Mouse (Mus musculus) C2C12 (cell line): ENCODE measurements around the gene Mrap2. TPM values are rescaled to one million over a fixed set of nuclear protein-coding genes. Genes with fewer than 3 reads are reported as not detected.

ENCODE experiments used
- H3K27me3 ChIP-seq: one replicate; pipeline ENCODE4 v1.6.1; 2011; ENCODE audit not compliant: control insufficient read depth, insufficient read depth, insufficient read length
- H3K36me3 ChIP-seq: one replicate; pipeline ENCODE4 v1.6.1; 2011; ENCODE audit not compliant: control insufficient read depth, insufficient read depth
- H3K4me3 ChIP-seq: one replicate; pipeline ENCODE4 v1.5.1; 2011; ENCODE audit warnings: mild to moderate bottlenecking, control low read depth; ENCODE audit not compliant: poor library complexity, insufficient read depth, severe bottlenecking
- H3K79me2 ChIP-seq: one replicate; pipeline ENCODE4 v1.6.1; 2011; ENCODE audit not compliant: control insufficient read depth, insufficient read depth
- H3K79me3 ChIP-seq: one replicate; pipeline ENCODE4 v1.6.1; 2011; ENCODE audit warnings: low read depth, control low read depth
- H3ac ChIP-seq: one replicate; pipeline ENCODE3; 2011; ENCODE audit warnings: low read depth; ENCODE audit not compliant: control insufficient read depth, insufficient read length
- CEBPB ChIP-seq: IDR thresholded peaks from one replicate; pipeline ENCODE4 v1.6.1; 2011; ENCODE audit warnings: low read depth, mild to moderate bottlenecking, control low read depth, moderate library complexity
- CTCF ChIP-seq: IDR thresholded peaks from one replicate; pipeline ENCODE4 v1.5.1; 2011; ENCODE audit not compliant: control insufficient read depth, insufficient read depth, insufficient read length
- FOSL1 ChIP-seq: IDR thresholded peaks from one replicate; pipeline ENCODE4 v1.8.0; 2011; ENCODE audit warnings: mild to moderate bottlenecking, low read length; ENCODE audit not compliant: poor library complexity, insufficient read depth, severe bottlenecking
- MAX ChIP-seq: IDR thresholded peaks from one replicate; pipeline ENCODE4 v1.6.1; 2011; ENCODE audit warnings: mild to moderate bottlenecking, control low read depth
- MYOD1 ChIP-seq: IDR thresholded peaks from one replicate; pipeline ENCODE4 v1.6.1; 2011; ENCODE audit warnings: low read depth; ENCODE audit not compliant: control insufficient read depth, insufficient read length
- MYOG ChIP-seq: IDR thresholded peaks from one replicate; pipeline ENCODE4 v1.6.1; 2011; ENCODE audit not compliant: control insufficient read depth, insufficient read length; ENCODE audit errors: extremely low read depth
- USF1 ChIP-seq: IDR thresholded peaks from one replicate; pipeline ENCODE4 v1.6.1; 2011; ENCODE audit warnings: low read depth, mild to moderate bottlenecking, control low read depth, moderate library complexity
- polyA plus RNA-seq: library from polyadenylated mRNA; unstranded; fragments of >200 nt; fragmentation: generic; extraction: Trizol; gene quantifications from one replicate; pipeline ENCODE4 v1.2.1, GENCODE M21; 2012; ENCODE audit warnings: missing spikeins

The Mrap2 gene
- polyA plus RNA-seq, 1 experiment: 0.01 TPM

DNA sequence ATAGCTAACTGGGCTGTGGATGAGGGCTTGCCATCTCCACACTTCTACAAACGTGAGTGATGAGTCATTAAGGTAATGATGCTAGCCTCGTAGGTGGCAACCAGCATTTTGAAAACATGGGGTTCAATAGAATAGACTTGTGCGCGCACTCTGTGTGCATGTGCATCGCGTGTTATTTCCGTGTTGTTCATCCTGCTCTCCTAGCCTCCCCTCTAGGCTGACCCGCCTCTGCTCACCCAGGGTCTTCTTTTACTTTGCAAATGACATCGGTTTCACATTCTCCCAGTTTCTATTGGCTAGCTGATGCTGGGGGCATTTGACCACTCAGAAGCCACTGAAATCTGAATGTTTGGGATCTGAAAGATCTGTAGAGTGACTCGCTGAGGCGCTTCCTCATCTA lies 1.6 kb downstream of the Mrap2 start:
- TF ChIP-seq CEBPB: no peak
- TF ChIP-seq MAX: no peak
- TF ChIP-seq MYOD1: no peak
- no peak for TF ChIP-seq CTCF
- no peaks in the 10 kb centered on the region for H3K79me3 ChIP-seq
- no peak overlapping the region for H3K4me3 ChIP-seq
- H3K27me3 ChIP-seq: peaks cover 26% of the 10 kb centered on the region
- no peaks in the 10 kb centered on the region for H3K36me3 ChIP-seq
- H3ac ChIP-seq: no peak overlapping the region
- H3K79me2 ChIP-seq: no peaks in the 10 kb centered on the region

- Histone ChIP-seq H3K79me3 (no peaks in the 10 kb centered on the region), H3K27me3 (peaks cover 23% of the 10 kb centered on the region)
Measured at GRCm38 (mm10) chr9:87146400-87146799, 2.3 kb downstream of the Mrap2 start.

DNA sequence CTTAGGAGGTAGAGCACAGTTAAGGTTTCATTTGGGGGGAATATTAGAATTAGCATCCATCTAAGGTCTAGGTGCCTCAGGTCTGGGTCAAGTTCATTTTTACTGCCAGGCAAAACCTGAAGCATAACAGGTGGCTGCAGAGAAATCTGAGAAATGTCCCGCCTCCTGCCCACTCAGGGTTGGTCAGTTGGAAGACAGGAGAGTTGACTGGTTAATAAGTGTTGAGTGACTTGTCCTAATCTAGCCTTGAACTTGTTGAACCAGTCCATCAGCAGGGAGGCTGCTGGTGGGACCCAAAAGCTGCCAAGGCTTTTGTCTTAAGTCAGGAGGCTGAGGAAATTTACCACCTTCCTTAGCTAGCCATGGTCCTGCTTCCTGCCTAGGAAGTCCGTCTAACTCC lies 3.8 kb downstream of the Mrap2 start:
- H3K79me2 ChIP-seq: no peaks in the 10 kb centered on the region
- H3K79me3 ChIP-seq: no peaks in the 10 kb centered on the region
- H3K4me3 ChIP-seq: no peak overlapping the region
- TF ChIP-seq FOSL1 (no peak), MYOD1 (no peak), MAX (no peak), USF1 (no peak), CEBPB (no peak), CTCF (no peak), MYOG (no peak)
- H3K36me3 ChIP-seq: no peaks in the 10 kb centered on the region
- peaks cover 23% of the 10 kb centered on the region for H3K27me3 ChIP-seq
- H3ac ChIP-seq: no peak overlapping the region

More at GRCm38 (mm10) chr9:87146400-87146799, 2.3 kb downstream of the Mrap2 start:
- Histone ChIP-seq H3ac (no peak overlapping the region), H3K79me2 (no peaks in the 10 kb centered on the region), H3K4me3 (no peak overlapping the region), H3K36me3 (no peaks in the 10 kb centered on the region)
- TF ChIP-seq MYOG: no peak
- TF ChIP-seq USF1: no peak
- no peak for TF ChIP-seq CEBPB
- TF ChIP-seq CTCF: no peak
- TF ChIP-seq MYOD1: no peak
- no peak for TF ChIP-seq MAX
- TF ChIP-seq FOSL1: no peak

DNA sequence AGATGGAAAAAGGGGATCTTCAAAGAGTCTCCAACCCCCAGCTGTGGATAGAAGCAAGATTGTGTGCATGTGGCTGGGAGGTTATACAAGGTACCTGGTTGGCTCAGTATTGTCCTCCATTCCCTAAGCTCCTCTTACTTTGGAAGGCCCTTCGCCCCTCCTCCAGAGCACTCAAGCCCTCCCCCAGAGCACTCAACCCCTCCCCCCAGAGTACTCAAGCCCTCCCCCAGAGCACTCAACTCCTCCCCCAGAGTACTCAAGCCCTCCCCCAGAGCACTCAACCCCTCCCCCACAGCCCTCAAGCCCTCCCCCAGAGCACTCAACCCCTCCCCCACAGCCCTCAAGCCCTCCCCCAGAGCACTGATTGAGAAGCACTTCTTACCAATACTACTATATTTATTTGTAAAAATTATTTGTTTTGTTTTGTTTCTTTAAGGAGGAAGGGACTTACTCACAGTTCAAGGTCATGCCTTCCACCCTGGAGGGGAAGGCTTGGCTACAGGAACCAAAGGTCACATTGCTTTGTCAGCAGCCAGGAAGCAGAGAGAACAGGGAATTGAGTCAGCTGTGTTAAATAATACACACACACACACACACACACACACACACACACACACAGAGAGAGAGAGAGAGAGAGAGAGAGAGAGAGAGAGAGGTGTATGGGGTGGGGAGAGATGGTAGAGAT lies 8.7 kb downstream of the Mrap2 start:
- TF ChIP-seq MYOG (no peak), MAX (no peak), MYOD1 (no peak), FOSL1 (no peak), USF1 (no peak), CEBPB (no peak), CTCF (no peak)
- Histone ChIP-seq H3K4me3 (no peak overlapping the region), H3K79me2 (no peaks in the 10 kb centered on the region), H3K36me3 (no peaks in the 10 kb centered on the region), H3K79me3 (no peaks in the 10 kb centered on the region), H3ac (no peak overlapping the region), H3K27me3 (peaks cover 4% of the 10 kb centered on the region)

DNA sequence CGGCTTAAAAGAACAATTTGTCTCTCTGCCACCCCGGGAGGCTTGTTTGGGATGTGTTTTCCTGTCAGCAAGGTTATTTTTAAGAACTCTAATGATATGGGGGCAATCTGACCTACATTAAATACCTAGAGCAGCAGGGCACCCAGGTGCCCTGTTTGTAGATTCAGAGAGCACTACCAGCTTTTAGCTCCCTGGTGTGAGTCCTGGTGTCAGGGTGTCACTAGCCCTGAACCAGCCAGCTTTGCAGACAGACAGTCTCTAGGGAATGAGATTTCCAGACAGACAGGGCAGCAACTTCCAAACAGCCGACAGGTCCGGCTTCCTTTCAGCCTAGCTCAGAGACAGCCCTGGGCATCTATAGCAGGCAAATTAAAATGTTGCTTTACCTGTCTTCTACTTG lies 18.5 kb downstream of the Mrap2 start:
- peaks cover 20% of the 10 kb centered on the region for H3K27me3 ChIP-seq
- TF ChIP-seq FOSL1 (no peak), CEBPB (no peak)
- H3K4me3 ChIP-seq: no peak overlapping the region
- H3ac ChIP-seq: no peak overlapping the region
- H3K36me3 ChIP-seq: no peaks in the 10 kb centered on the region
- H3K79me3 ChIP-seq: no peaks in the 10 kb centered on the region
- no peaks in the 10 kb centered on the region for H3K79me2 ChIP-seq
